Mouse (Mus musculus) kidney, postnatal 14 days (tissue): ENCODE data around the gene Gm10320.

Source experiments
- DNase-seq: peaks from one replicate; pipeline ENCODE4 v3.0.0; 2022; ENCODE audit warnings: mixed read lengths

The Gm10320 gene

GRCm38 (mm10) chr13:98502813-98503341, 11.1 kb upstream of the Gm10320 start:
- DNase-seq: peak; percentile 7

- DNase-seq: no peak
Observed at GRCm38 (mm10) chr13:98502236-98502812, 10.5 kb upstream of the Gm10320 start.

- DNase-seq: no peak
Observed at GRCm38 (mm10) chr13:98501321-98501720, 9.5 kb upstream of the Gm10320 start.

- DNase-seq: no peak
Observed at GRCm38 (mm10) chr13:98500471-98501125, 8.8 kb upstream of the Gm10320 start.

- no peak for DNase-seq
Observed at GRCm38 (mm10) chr13:98498561-98498960, 6.8 kb upstream of the Gm10320 start.

GRCm38 (mm10) chr13:98498080-98498479, 6.3 kb upstream of the Gm10320 start:
- no peak for DNase-seq

GRCm38 (mm10) chr13:98496917-98497870, 5.4 kb upstream of the Gm10320 start:
- peak; percentile 62 for DNase-seq

- DNase-seq: no peak
Observed at GRCm38 (mm10) chr13:98494492-98495064, 2.8 kb upstream of the Gm10320 start.

GRCm38 (mm10) chr13:98492569-98493255, 911 bp upstream of the Gm10320 start:
- no peak for DNase-seq

GRCm38 (mm10) chr13:98486726-98487125, 5.1 kb downstream of the Gm10320 start:
- no peak for DNase-seq

- no peak for DNase-seq
Observed at GRCm38 (mm10) chr13:98486161-98486560, 5.6 kb downstream of the Gm10320 start.

- no peak for DNase-seq
Observed at GRCm38 (mm10) chr13:98485440-98485839, 6.4 kb downstream of the Gm10320 start.

- DNase-seq: no peak
Observed at GRCm38 (mm10) chr13:98477991-98478390, 13.8 kb downstream of the Gm10320 start.

- DNase-seq: no peak
Observed at GRCm38 (mm10) chr13:98476839-98477495, 14.8 kb downstream of the Gm10320 start.

- peak; percentile 27 for DNase-seq
Observed at GRCm38 (mm10) chr13:98476175-98476838, 15.5 kb downstream of the Gm10320 start.

GRCm38 (mm10) chr13:98475681-98476080, 16.1 kb downstream of the Gm10320 start:
- DNase-seq: no peak

GRCm38 (mm10) chr13:98473034-98473433, 18.8 kb downstream of the Gm10320 start:
- no peak for DNase-seq

GRCm38 (mm10) chr13:98471756-98472155, 20.0 kb downstream of the Gm10320 start:
- no peak for DNase-seq

GRCm38 (mm10) chr13:98470321-98470720, 21.5 kb downstream of the Gm10320 start:
- no peak for DNase-seq

- no peak for DNase-seq
Observed at GRCm38 (mm10) chr13:98469916-98470315, 21.9 kb downstream of the Gm10320 start.

- no peak for DNase-seq
Observed at GRCm38 (mm10) chr13:98461467-98461866, 30.3 kb downstream of the Gm10320 start.
